Mouse (Mus musculus): ENCODE measurements around the gene Mrc2. TPM values are rescaled to one million over a fixed set of nuclear protein-coding genes. Genes with fewer than 3 reads are reported as not detected.

Gene Mrc2
- polyA plus RNA-seq, 1 experiment from 2014 or later, result 33.6 TPM

- no peak overlapping the region for H3K4me3 ChIP-seq
- H3K9me3 ChIP-seq, result no peaks in the 10 kb centered on the region
- H3K27me3 ChIP-seq, result no peaks in the 10 kb centered on the region
- H3K27ac ChIP-seq, result no peak overlapping the region
- no peak overlapping the region for H3K4me2 ChIP-seq
- 0 out of 2 replicates have a peak, but pooled peaks cover 5% of the 10 kb centered on the region for H3K4me1 ChIP-seq
- ATAC-seq (ENCODE audit: insufficient number of reproducible peaks, low FRiP score, low TSS enrichment, low read depth), result no peak
- WGBS, result 74% methylated on average over 9 of the region's 9 CpGs
- H3K9ac ChIP-seq, result no peak overlapping the region
- H3K36me3 ChIP-seq, result no peaks in the 10 kb centered on the region
Measured at GRCm38 (mm10) chr11:105371818-105372217, 79.4 kb downstream of the Mrc2 start.

DNA sequence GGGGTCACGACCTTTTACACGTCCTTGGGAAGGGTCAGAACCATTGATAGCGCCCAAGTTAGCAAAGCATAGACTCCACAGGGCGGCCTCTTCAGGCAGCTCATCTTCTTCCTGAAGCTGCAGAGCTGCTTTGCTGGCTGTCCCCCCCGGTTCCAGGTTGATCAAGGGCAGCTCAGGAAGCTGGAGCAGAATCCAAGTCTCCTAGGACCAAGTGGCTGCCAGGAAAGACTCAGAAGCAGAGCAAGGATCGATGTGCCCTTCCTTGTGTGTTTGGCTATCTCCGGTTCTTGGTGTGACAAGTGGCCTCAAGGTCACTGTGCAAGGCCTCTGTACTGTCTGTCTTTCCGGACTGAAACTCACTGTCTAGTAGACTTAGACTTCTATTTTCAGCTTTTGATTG, 81.4 kb downstream of the Mrc2 start:
- H3K36me3 ChIP-seq, result no peaks in the 10 kb centered on the region
- H3K27me3 ChIP-seq, result no peaks in the 10 kb centered on the region
- no peak overlapping the region for H3K9ac ChIP-seq
- no peaks in the 10 kb centered on the region for H3K9me3 ChIP-seq
- ATAC-seq (ENCODE audit: insufficient number of reproducible peaks, low FRiP score, low TSS enrichment, low read depth), result no peak
- WGBS, result 76% methylated on average over 8 of the region's 8 CpGs
- H3K4me1 ChIP-seq, result 0 out of 2 replicates have a peak, but pooled peaks cover 5% of the 10 kb centered on the region
- no peak overlapping the region for H3K4me3 ChIP-seq
- no peak overlapping the region for H3K4me2 ChIP-seq
- H3K27ac ChIP-seq, result no peak overlapping the region

GRCm38 (mm10) chr11:105374526-105375175, 82.2 kb downstream of the Mrc2 start:
- H3K9me3 ChIP-seq, result no peaks in the 10 kb centered on the region
- 62% methylated on average over 10 of the region's 10 CpGs for WGBS
- no peaks in the 10 kb centered on the region for H3K27me3 ChIP-seq
- no peak for ATAC-seq (ENCODE audit: insufficient number of reproducible peaks, low FRiP score, low TSS enrichment, low read depth)
- H3K9ac ChIP-seq, result no peak overlapping the region
- 0 out of 2 replicates have a peak, but pooled peaks cover 5% of the 10 kb centered on the region for H3K4me1 ChIP-seq
- no peak overlapping the region for H3K4me3 ChIP-seq
- no peak overlapping the region for H3K4me2 ChIP-seq
- H3K36me3 ChIP-seq, result no peaks in the 10 kb centered on the region
- no peak overlapping the region for H3K27ac ChIP-seq

- H3K4me1 ChIP-seq, result 0 out of 2 replicates have a peak, but pooled peaks cover 5% of the 10 kb centered on the region
- ATAC-seq (ENCODE audit: insufficient number of reproducible peaks, low FRiP score, low TSS enrichment, low read depth), result no peak
- no peak overlapping the region for H3K4me2 ChIP-seq
- H3K27ac ChIP-seq, result no peak overlapping the region
- no peak overlapping the region for H3K4me3 ChIP-seq
- 78% methylated on average over 1 of the region's 1 CpGs for WGBS
- H3K9me3 ChIP-seq, result no peaks in the 10 kb centered on the region
- no peaks in the 10 kb centered on the region for H3K27me3 ChIP-seq
- no peak overlapping the region for H3K9ac ChIP-seq
- H3K36me3 ChIP-seq, result no peaks in the 10 kb centered on the region
Measured at GRCm38 (mm10) chr11:105375821-105376235, 83.4 kb downstream of the Mrc2 start.

DNA sequence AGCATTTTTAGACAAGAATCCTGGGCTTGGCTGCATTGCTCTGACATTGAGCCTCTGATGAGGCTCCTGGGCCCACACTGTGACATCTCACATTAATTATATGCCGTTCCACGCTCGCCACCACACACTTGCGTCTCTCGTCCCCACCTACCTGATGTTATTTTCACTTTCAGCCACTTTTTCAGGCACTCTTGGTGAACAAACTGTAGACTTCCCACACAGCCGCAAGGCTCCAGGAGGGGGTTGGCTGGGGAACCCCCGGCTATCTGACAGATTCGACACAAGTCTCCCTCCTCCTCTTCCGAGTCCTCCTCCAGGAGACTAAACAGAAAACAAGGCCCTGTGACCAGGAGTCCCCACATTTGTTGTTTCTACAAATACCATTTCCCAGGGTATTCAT, 92.8 kb downstream of the Mrc2 start:
- Histone ChIP-seq H3K27ac (no peak overlapping the region), H3K36me3 (no peaks in the 10 kb centered on the region), H3K4me2 (no peak overlapping the region), H3K27me3 (0 out of 2 replicates have a peak, but pooled peaks cover 1% of the 10 kb centered on the region), H3K4me3 (no peak overlapping the region), H3K9me3 (no peaks in the 10 kb centered on the region), H3K4me1 (peaks cover 6% of the 10 kb centered on the region; the same call in 1 of the 2 replicates), H3K9ac (no peak overlapping the region)
- WGBS, result 91% methylated on average over 9 of the region's 9 CpGs
- no peak for ATAC-seq (ENCODE audit: insufficient number of reproducible peaks, low FRiP score, low TSS enrichment, low read depth)

DNA sequence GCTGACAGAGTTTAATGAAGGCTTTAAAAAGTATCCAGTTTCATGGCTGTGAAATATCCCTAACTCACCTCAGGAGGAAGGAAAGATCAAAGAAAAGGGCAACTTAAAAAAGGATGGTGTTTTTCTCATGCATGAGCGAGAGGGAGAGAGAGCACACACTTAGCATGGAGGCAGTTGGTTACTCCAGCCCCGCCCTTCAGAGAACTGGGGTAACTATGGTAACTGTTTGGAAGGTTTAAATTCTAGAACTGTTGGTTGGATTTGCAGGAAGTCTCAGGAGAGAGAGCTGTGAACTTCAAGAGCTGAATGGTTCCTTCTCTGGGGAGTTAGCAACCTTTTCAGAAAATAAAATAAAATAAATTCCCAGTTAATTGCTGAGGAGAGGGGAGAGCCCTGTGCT, 96.2 kb downstream of the Mrc2 start:
- H3K9ac ChIP-seq, result no peak overlapping the region
- no peaks in the 10 kb centered on the region for H3K36me3 ChIP-seq
- no peak overlapping the region for H3K4me3 ChIP-seq
- no peak overlapping the region for H3K27ac ChIP-seq
- no peak overlapping the region for H3K4me2 ChIP-seq
- 0 out of 2 replicates have a peak, but pooled peaks cover 3% of the 10 kb centered on the region for H3K27me3 ChIP-seq
- no peaks in the 10 kb centered on the region for H3K9me3 ChIP-seq
- peaks cover 6% of the 10 kb centered on the region; the same call in 1 of the 2 replicates for H3K4me1 ChIP-seq
- WGBS, result 22% methylated on average over 2 of the region's 2 CpGs
- no peak for ATAC-seq (ENCODE audit: insufficient number of reproducible peaks, low FRiP score, low TSS enrichment, low read depth)

DNA sequence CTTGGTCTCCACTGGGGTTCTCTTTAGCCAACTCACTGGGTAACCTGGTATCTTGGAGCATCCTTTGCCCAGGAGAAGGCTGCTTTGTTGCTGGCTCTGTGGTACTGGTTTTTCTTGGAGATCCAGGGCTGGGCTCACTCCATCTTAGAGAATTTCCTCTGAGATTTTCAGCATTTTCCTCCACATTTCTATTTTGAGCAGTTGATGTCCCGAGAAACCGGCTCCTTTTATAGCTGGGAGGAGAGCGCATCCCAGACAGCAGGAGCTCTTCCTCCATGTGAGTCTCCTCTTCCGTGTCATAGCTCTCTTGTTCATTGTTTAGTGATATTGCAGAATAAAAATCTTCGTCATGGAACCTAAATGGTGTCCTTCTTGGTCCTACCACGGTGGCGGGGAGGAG, 97.8 kb downstream of the Mrc2 start:
- no peak overlapping the region for H3K9ac ChIP-seq
- H3K4me1 ChIP-seq, result peaks cover 6% of the 10 kb centered on the region; the same call in 1 of the 2 replicates
- H3K27me3 ChIP-seq, result 0 out of 2 replicates have a peak, but pooled peaks cover 3% of the 10 kb centered on the region
- no peak overlapping the region for H3K4me3 ChIP-seq
- no peak overlapping the region for H3K4me2 ChIP-seq
- no peak for ATAC-seq (ENCODE audit: insufficient number of reproducible peaks, low FRiP score, low TSS enrichment, low read depth)
- no peak overlapping the region for H3K27ac ChIP-seq
- WGBS, result 89% methylated on average over 7 of the region's 7 CpGs
- H3K36me3 ChIP-seq, result no peaks in the 10 kb centered on the region
- no peaks in the 10 kb centered on the region for H3K9me3 ChIP-seq

Other genes with a start within 250 kb of the Mrc2 start
- gene Efcab3, start 229.1 kb upstream of the Mrc2 start, polyA plus RNA-seq (2015; fragmentation: Nextera tagmentation; extraction: Ambion mirVana), result not detected in 2 replicates
- gene Mettl2, start 166.2 kb upstream of the Mrc2 start, polyA plus RNA-seq (2015; fragmentation: Nextera tagmentation; extraction: Ambion mirVana), result 37.8 and 38.5 TPM in 2 replicates
- gene Gm10842, start 145.8 kb upstream of the Mrc2 start, polyA plus RNA-seq (2015; fragmentation: Nextera tagmentation; extraction: Ambion mirVana), result not detected in 2 replicates
- 14.2 and 16.3 TPM in 2 replicates for gene Tlk2, start 113.8 kb upstream of the Mrc2 start, polyA plus RNA-seq (2015; fragmentation: Nextera tagmentation; extraction: Ambion mirVana)
- not detected in 2 replicates for gene March10, start 164.1 kb downstream of the Mrc2 start, polyA plus RNA-seq (2015; fragmentation: Nextera tagmentation; extraction: Ambion mirVana)

All from limb, embryonic 15.5 days (tissue).